Mouse (Mus musculus) myocyte (in vitro differentiated cells): ENCODE results near the gene Fam214a.

ENCODE experiments used
- CEBPB ChIP-seq: IDR thresholded peaks from 2 replicates; pipeline ENCODE4 v1.6.1; 2011; ENCODE audit warnings: mild to moderate bottlenecking, moderate library complexity; ENCODE audit not compliant: poor library complexity, insufficient read depth, severe bottlenecking
- E2F4 ChIP-seq: IDR thresholded peaks from one replicate; pipeline ENCODE4 v1.6.1; 2011; ENCODE audit warnings: mild to moderate bottlenecking, control low read depth, moderate library complexity; ENCODE audit not compliant: insufficient read depth
- MYOD1 ChIP-seq, 3 experiments: IDR thresholded peaks; one replicate each; pipeline ENCODE4 v1.6.1; 2011; ENCODE audit warnings: control low read depth in 2 of 3, low read depth in 2 of 3, mild to moderate bottlenecking in 2 of 3, moderate library complexity in 1 of 3; ENCODE audit not compliant: insufficient read length in 2 of 3, control insufficient read depth in 1 of 3
- POLR2A ChIP-seq: IDR thresholded peaks from one replicate; pipeline ENCODE4 v1.6.1; 2011; ENCODE audit warnings: low read depth, mild to moderate bottlenecking, control low read depth, moderate library complexity; ENCODE audit not compliant: insufficient read length
- POLR2AphosphoS2 ChIP-seq: IDR thresholded peaks from one replicate; pipeline ENCODE4 v1.6.1; 2011; ENCODE audit warnings: low read depth, control low read depth; ENCODE audit not compliant: insufficient read length
- USF1 ChIP-seq: IDR thresholded peaks from one replicate; pipeline ENCODE4 v1.6.1; 2011; ENCODE audit warnings: low read depth, mild to moderate bottlenecking, control low read depth, moderate library complexity

DNA sequence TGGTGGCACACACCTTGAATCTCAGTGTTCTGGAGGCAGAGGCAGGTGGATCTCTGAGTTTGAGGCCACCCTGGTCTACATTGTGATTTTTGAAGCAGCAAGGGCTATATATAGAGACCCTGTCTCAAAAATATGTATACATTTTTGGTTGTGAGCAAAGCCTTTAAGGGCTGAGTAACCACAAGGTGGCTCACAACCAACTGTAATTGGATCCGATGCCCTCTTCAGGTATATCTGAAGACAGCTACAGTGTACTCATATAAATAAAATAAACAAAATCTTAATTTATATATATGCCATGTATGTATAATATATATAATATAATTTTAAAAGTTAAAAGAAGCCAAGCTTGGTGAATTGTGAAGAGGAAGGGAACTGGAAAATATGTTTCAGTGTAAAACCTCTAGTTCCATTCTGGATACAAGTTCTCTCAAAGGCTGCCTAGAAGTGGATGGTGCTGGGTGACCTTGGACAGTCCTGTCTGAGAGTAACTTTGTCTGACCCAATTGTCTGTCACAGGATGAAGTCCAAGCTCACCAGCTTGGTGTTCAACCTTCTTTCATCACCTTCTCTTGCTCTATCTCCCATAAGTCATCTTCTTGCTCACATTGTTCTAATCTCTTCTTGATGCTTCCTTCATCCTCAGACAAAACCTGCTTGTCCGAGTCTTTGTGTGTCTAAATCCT is 89.3 kb downstream of the Fam214a start:
- TF ChIP-seq POLR2A (no peak), USF1 (no peak), MYOD1 (IDR thresholded peaks at IDR 0.05; ENCODE audit: control insufficient read depth in 1 of 3, insufficient read length in 2 of 3, low read depth in 2 of 3) (no peak), POLR2AphosphoS2 (no peak), E2F4 (no peak), CEBPB (no peak)
